Mouse (Mus musculus): ENCODE measurements at regions not wholly inside any gene's neighbourhood (a gene's known extent, or its start where the extent isn't known, plus 50 kb on each side); places are given as distances from the start of the nearest gene placed in this dataset.
A peak's percentile ranks its signal among the peaks of the same experiment; 100 is the strongest.

DNA sequence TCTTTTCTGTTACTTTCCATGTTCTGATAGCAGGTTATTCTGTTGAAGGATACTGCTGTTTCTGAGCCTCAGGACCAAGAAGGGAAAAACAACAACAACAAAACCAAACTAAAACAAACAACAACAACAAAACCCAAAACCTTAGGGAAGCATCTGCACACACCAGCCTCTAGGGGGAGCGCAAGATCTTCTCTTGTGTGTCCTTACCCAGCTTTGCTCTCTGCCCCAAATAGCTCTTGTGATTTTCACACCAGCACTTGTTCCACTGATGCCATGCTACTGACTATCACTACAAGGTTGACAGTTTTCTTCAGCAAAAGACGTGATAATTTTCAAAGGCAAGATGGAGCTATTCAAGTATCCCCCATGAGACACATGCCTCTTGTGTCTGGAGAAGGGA lies 59.8 kb upstream of the Nrg3 start:
- peak in 1 of 2 experiments; percentile 8 for DNase-seq (ENCODE audit: low spot score in 2 of 2)

All from frontal cortex, postnatal 14 days (tissue).